8 mouse cellular contexts compared by ENCODE assay signal in genomic region chr11:75220115-75220514, GRCm38 (mm10). TPM values are rescaled to one million over a fixed set of nuclear protein-coding genes. Genes with fewer than 3 reads are reported as not detected.
DNase-seq lines count a peak whose midpoint lies in the region; ATAC-seq lines count a peak whose summit lies in the region.

No protein-coding gene starts in this region.

- no peaks in the 10 kb centered on the region for H3K27me3 ChIP-seq in kidney, embryonic 14.5 days (ENCODE audit: control insufficient read depth, insufficient read depth, low read length)
- H3K27me3 ChIP-seq in neural tube, embryonic 15.5 days (replicated peaks), result no peaks in the 10 kb centered on the region

- ATAC-seq in kidney, embryonic 14.5 days (ENCODE audit: low FRiP score, low TSS enrichment), result no peak
- no peak for ATAC-seq in neural tube, embryonic 15.5 days (ENCODE audit: low FRiP score)

- H3K4me1 ChIP-seq in kidney, embryonic 14.5 days (ENCODE audit: control insufficient read depth, insufficient read depth, low read length), result peaks cover 8% of the 10 kb centered on the region; the same call in 1 of the 2 replicates
- peaks cover 23% of the 10 kb centered on the region for H3K4me1 ChIP-seq in neural tube, embryonic 15.5 days

- no peaks in the 10 kb centered on the region for H3K36me3 ChIP-seq in kidney, embryonic 14.5 days (ENCODE audit: control insufficient read depth, insufficient read depth, low read length)
- no peaks in the 10 kb centered on the region for H3K36me3 ChIP-seq in neural tube, embryonic 15.5 days

- H3K9ac ChIP-seq in kidney, embryonic 14.5 days (ENCODE audit: low read depth, low read length), result no peak overlapping the region
- no peak overlapping the region for H3K9ac ChIP-seq in neural tube, embryonic 15.5 days (replicated peaks)

- no peak overlapping the region for H3K4me3 ChIP-seq in kidney, embryonic 14.5 days (ENCODE audit: low read length)
- no peak overlapping the region for H3K4me3 ChIP-seq in neural tube, embryonic 15.5 days (replicated peaks)

- WGBS in kidney, embryonic 14.5 days, result 51% methylated on average over 9 of the region's 9 CpGs
- WGBS in neural tube, embryonic 15.5 days, result 43% methylated on average over 9 of the region's 9 CpGs

- no peak overlapping the region for H3K4me2 ChIP-seq in kidney, embryonic 14.5 days (replicated peaks; ENCODE audit: low read depth, low read length)
- H3K4me2 ChIP-seq in neural tube, embryonic 15.5 days, result no peak overlapping the region

- H3K27ac ChIP-seq in kidney, embryonic 14.5 days (ENCODE audit: low read depth, low read length), result no peak overlapping the region
- H3K27ac ChIP-seq in neural tube, embryonic 15.5 days (replicated peaks), result no peak overlapping the region

- DNase-seq in cerebellum, adult 18-20 months, result peak; percentile 65 to 68
- no peak for DNase-seq in cerebellum, adult 11-12 months
- DNase-seq in kidney, postnatal 10 days, result peak; percentile 71
- peak; percentile 63 for DNase-seq in adrenal gland, adult 2 months
- DNase-seq in layer of hippocampus, postnatal 14 days (ENCODE audit: low spot score in 2 of 2), result peak; percentile 46 to 65
- DNase-seq in liver, result no peak

- H3K9me3 ChIP-seq in kidney, embryonic 14.5 days (ENCODE audit: control insufficient read depth, low read length), result no peaks in the 10 kb centered on the region
- H3K9me3 ChIP-seq in neural tube, embryonic 15.5 days (replicated peaks), result no peaks in the 10 kb centered on the region

RNA-seq across cellular contexts. Expression of gene Rtn4rl1, which starts 26.5 kb away (rescaled TPM):
- 2.7 and 4.2 TPM in 2 replicates for polyA plus RNA-seq in kidney, embryonic 14.5 days (2014; fragmentation: Nextera tagmentation; extraction: Ambion mirVana)
- 10 to 100 TPM; 29.2 to 58.9 TPM for total RNA-seq in adrenal gland, adult 2 months (2021)
- polyA plus RNA-seq in adrenal gland, adult 2 months (2012; rRNA removed), result 48.1 and 62.9 TPM in 2 replicates
- total RNA-seq in layer of hippocampus, postnatal 14 days (2021), result 10 to 100 TPM; 82.1 to 83.1 TPM
- polyA plus RNA-seq in neural tube, embryonic 15.5 days (2015; fragmentation: Nextera tagmentation; extraction: Ambion mirVana), result 12.6 and 13.7 TPM in 2 replicates

RNA-seq across cellular contexts. Expression of gene Dph1, which starts 29.1 kb away (rescaled TPM):
- polyA plus RNA-seq in kidney, embryonic 14.5 days (2014; fragmentation: Nextera tagmentation; extraction: Ambion mirVana), result 25.7 and 29.2 TPM in 2 replicates
- total RNA-seq in adrenal gland, adult 2 months (2021), result 10 to 100 TPM; 32.3 to 37.4 TPM
- 72.0 and 87.5 TPM in 2 replicates for polyA plus RNA-seq in adrenal gland, adult 2 months (2012; rRNA removed)
- 10 to 100 TPM; 21.7 to 24.4 TPM for total RNA-seq in layer of hippocampus, postnatal 14 days (2021)
- 13.8 and 16.2 TPM in 2 replicates for polyA plus RNA-seq in neural tube, embryonic 15.5 days (2015; fragmentation: Nextera tagmentation; extraction: Ambion mirVana)

RNA-seq across cellular contexts. Expression of gene Ovca2, which starts 41.5 kb away (rescaled TPM):
- polyA plus RNA-seq in kidney, embryonic 14.5 days (2014; fragmentation: Nextera tagmentation; extraction: Ambion mirVana), result 33.3 and 33.4 TPM in 2 replicates
- 10 to 100 TPM; 20.4 to 26.5 TPM for total RNA-seq in adrenal gland, adult 2 months (2021)
- 7.0 and 7.4 TPM in 2 replicates for polyA plus RNA-seq in adrenal gland, adult 2 months (2012; rRNA removed)
- 10 to 100 TPM; 14.8 to 15.2 TPM for total RNA-seq in layer of hippocampus, postnatal 14 days (2021)
- 12.6 and 15.4 TPM in 2 replicates for polyA plus RNA-seq in neural tube, embryonic 15.5 days (2015; fragmentation: Nextera tagmentation; extraction: Ambion mirVana)

RNA-seq across cellular contexts. Expression of gene Hic1, which starts 50.8 kb away (rescaled TPM):
- 16.9 and 26.6 TPM in 2 replicates for polyA plus RNA-seq in kidney, embryonic 14.5 days (2014; fragmentation: Nextera tagmentation; extraction: Ambion mirVana)
- 10 to 100 TPM in 1 of 2 experiments, 1 to 10 TPM in 1; 7.5 to 15.4 TPM for total RNA-seq in adrenal gland, adult 2 months (2021)
- polyA plus RNA-seq in adrenal gland, adult 2 months (2012; rRNA removed), result 25.9 and 26.9 TPM in 2 replicates
- 1 to 10 TPM; 3.3 to 4.5 TPM for total RNA-seq in layer of hippocampus, postnatal 14 days (2021)
- polyA plus RNA-seq in neural tube, embryonic 15.5 days (2015; fragmentation: Nextera tagmentation; extraction: Ambion mirVana), result 5.3 and 10.7 TPM in 2 replicates

Comparison
In these comparisons a context has a peak if more than half of its experiments do, and no peak if none do; other contexts are left out.
1. DNase-seq: peak in cerebellum, adult 18-20 months (2 of 2), kidney, postnatal 10 days (single experiment), adrenal gland, adult 2 months (single experiment) and layer of hippocampus, postnatal 14 days (2 of 2); none in cerebellum, adult 11-12 months (single experiment) and liver (single experiment).